16 mouse cellular contexts compared by ENCODE assay signal in the genomic region with DNA sequence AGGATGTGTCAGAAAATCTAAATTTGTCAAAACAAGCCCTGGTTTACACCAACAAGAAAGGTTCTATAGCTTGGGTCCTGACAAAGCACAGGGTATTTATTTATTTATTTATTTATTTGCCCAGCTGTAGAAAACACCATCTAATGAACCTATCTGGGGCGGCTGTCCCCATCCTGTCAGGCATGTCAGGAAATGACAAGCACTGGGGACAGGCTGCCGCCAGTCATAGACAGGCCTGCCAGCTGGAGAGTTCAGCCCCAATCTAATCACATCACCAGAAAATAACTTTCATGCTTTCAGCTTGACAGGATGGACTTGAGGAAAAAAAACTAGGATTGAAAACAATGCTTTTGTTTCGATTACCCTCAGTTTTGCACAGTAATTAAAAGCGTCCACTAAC. TPM values are rescaled to one million over a fixed set of nuclear protein-coding genes. Genes with fewer than 3 reads are reported as not detected.
DNase-seq lines count a peak whose midpoint lies in the region; ATAC-seq and TF ChIP-seq lines count a peak whose summit lies in the region.
"Had no signal": no experiment of that assay in that cellular context is flagged by ENCODE, and none has a peak within 500 bp of the region (broad histone marks: within the 10 kb centered on the region; RNA-seq: fewer than 3 reads in every experiment).

No protein-coding gene starts in this region.

- H3K4me2 ChIP-seq in heart, embryonic 11.5 days, result no peak overlapping the region
- no peak overlapping the region for H3K4me2 ChIP-seq in forebrain, embryonic 15.5 days (replicated peaks)
- no peak overlapping the region for H3K4me2 ChIP-seq in hindbrain, embryonic 16.5 days (ENCODE audit: low read length)
- H3K4me2 ChIP-seq in midbrain, postnatal 0 days (ENCODE audit: low read depth, low read length, poor library complexity, severe bottlenecking), result no peak overlapping the region
- H3K4me2 ChIP-seq: heart, embryonic 12.5 days had no signal

- H3K4me3 ChIP-seq in heart, embryonic 11.5 days (ENCODE audit: low read depth, low read length), result no peak overlapping the region
- H3K4me3 ChIP-seq in forebrain, embryonic 15.5 days, result no peak overlapping the region
- no peak overlapping the region for H3K4me3 ChIP-seq in hindbrain, embryonic 16.5 days (ENCODE audit: low read length)
- no peak overlapping the region for H3K4me3 ChIP-seq in midbrain, postnatal 0 days (ENCODE audit: low read depth, low read length)
- H3K4me3 ChIP-seq: heart, embryonic 12.5 days; myocyte had no signal

- no peaks in the 10 kb centered on the region for H3K9me3 ChIP-seq in heart, embryonic 11.5 days (replicated peaks; ENCODE audit: control insufficient read depth, low read length)
- no peaks in the 10 kb centered on the region for H3K9me3 ChIP-seq in forebrain, embryonic 15.5 days
- H3K9me3 ChIP-seq in hindbrain, embryonic 16.5 days (ENCODE audit: control insufficient read depth, low read length), result no peaks in the 10 kb centered on the region
- H3K9me3 ChIP-seq in midbrain, postnatal 0 days (ENCODE audit: low read length), result no peaks in the 10 kb centered on the region
- H3K9me3 ChIP-seq: heart, embryonic 12.5 days had no signal

- H3K27me3 ChIP-seq in heart, embryonic 11.5 days (ENCODE audit: control insufficient read depth, insufficient read depth, low read length), result no peaks in the 10 kb centered on the region
- peaks cover 8% of the 10 kb centered on the region; the same call in 1 of the 2 replicates for H3K27me3 ChIP-seq in forebrain, embryonic 15.5 days
- H3K27me3 ChIP-seq in hindbrain, embryonic 16.5 days (replicated peaks; ENCODE audit: control insufficient read depth, insufficient read depth, low read length), result no peaks in the 10 kb centered on the region
- H3K27me3 ChIP-seq in midbrain, postnatal 0 days (ENCODE audit: insufficient read depth, low read length), result no peaks in the 10 kb centered on the region
- H3K27me3 ChIP-seq: heart, embryonic 12.5 days had no signal

- H3K9ac ChIP-seq in heart, embryonic 11.5 days (ENCODE audit: low read depth, low read length), result no peak overlapping the region
- H3K9ac ChIP-seq in forebrain, embryonic 15.5 days (replicated peaks), result no peak overlapping the region
- no peak overlapping the region for H3K9ac ChIP-seq in hindbrain, embryonic 16.5 days (ENCODE audit: low read depth, low read length)
- H3K9ac ChIP-seq in midbrain, postnatal 0 days (replicated peaks; ENCODE audit: low read length, poor library complexity, severe bottlenecking), result no peak overlapping the region
- H3K9ac ChIP-seq: heart, embryonic 12.5 days had no signal

- H3K4me1 ChIP-seq in heart, embryonic 11.5 days (ENCODE audit: control insufficient read depth, insufficient read depth, low read length), result peaks cover 5% of the 10 kb centered on the region; the same call in 1 of the 2 replicates
- peaks cover 17% of the 10 kb centered on the region for H3K4me1 ChIP-seq in forebrain, embryonic 15.5 days
- peaks cover 12% of the 10 kb centered on the region for H3K4me1 ChIP-seq in hindbrain, embryonic 16.5 days (ENCODE audit: control insufficient read depth, insufficient read depth, low read depth, low read length)
- H3K4me1 ChIP-seq in midbrain, postnatal 0 days (ENCODE audit: insufficient read depth, low read length), result peaks cover 17% of the 10 kb centered on the region

- 53% methylated on average over 4 of the region's 4 CpGs for WGBS in heart, embryonic 11.5 days (ENCODE audit: insufficient replicate concordance)
- 46% methylated on average over 4 of the region's 4 CpGs for WGBS in forebrain, embryonic 15.5 days
- WGBS in hindbrain, embryonic 16.5 days, result 44% methylated on average over 4 of the region's 4 CpGs
- WGBS in midbrain, postnatal 0 days, result 38% methylated on average over 4 of the region's 4 CpGs

- peak; percentile 90 for DNase-seq in heart, adult 11 months
- DNase-seq in midbrain, postnatal 0 days (ENCODE audit: low spot score), result peak; percentile 48
- DNase-seq in thymus, adult 18-20 months, result no peak
- DNase-seq: adrenal gland, adult 2 months; cerebellum, adult 9-10 months; embryo, embryonic 11 days; gastrocnemius, postnatal 25 days; liver; lung, adult 18-20 months had no signal

- no peak for TF ChIP-seq CTCF in midbrain, postnatal 0 days (IDR thresholded peaks at IDR 0.05)

- H3K27ac ChIP-seq in heart, embryonic 11.5 days (ENCODE audit: low read depth, low read length), result no peak overlapping the region
- H3K27ac ChIP-seq in forebrain, embryonic 15.5 days (replicated peaks), result peak overlapping the region; percentile 36; the same call in 1 of the 2 replicates
- peak overlapping the region; percentile 73 for H3K27ac ChIP-seq in hindbrain, embryonic 16.5 days (ENCODE audit: low read depth, low read length)
- peak overlapping the region; percentile 81 for H3K27ac ChIP-seq in midbrain, postnatal 0 days (ENCODE audit: low read depth, low read length)

- H3K36me3 ChIP-seq in heart, embryonic 11.5 days (ENCODE audit: control insufficient read depth, insufficient read depth, low read length), result no peaks in the 10 kb centered on the region
- H3K36me3 ChIP-seq in forebrain, embryonic 15.5 days, result no peaks in the 10 kb centered on the region
- H3K36me3 ChIP-seq in hindbrain, embryonic 16.5 days (ENCODE audit: control insufficient read depth, insufficient read depth, low read length), result no peaks in the 10 kb centered on the region
- no peaks in the 10 kb centered on the region for H3K36me3 ChIP-seq in midbrain, postnatal 0 days (ENCODE audit: insufficient read depth, low read length)
- H3K36me3 ChIP-seq: heart, embryonic 12.5 days had no signal

- no peak for ATAC-seq in heart, embryonic 11.5 days (replicated peaks; ENCODE audit: insufficient number of reproducible peaks, low FRiP score, low TSS enrichment)
- ATAC-seq in forebrain, embryonic 15.5 days (replicated peaks), result no peak
- peak; percentile 43; the same call in 1 of the 2 replicates for ATAC-seq in hindbrain, embryonic 16.5 days
- no peak for ATAC-seq in midbrain, postnatal 0 days (ENCODE audit: low FRiP score)
- no peak for ATAC-seq in activated CD4-positive, CD25-positive, alpha-beta regulatory T cell, adult 4 months
- ATAC-seq in megakaryocyte, adult 5-6 weeks (ENCODE audit: poor library complexity, severe bottlenecking), result no peak

RNA-seq across cellular contexts. Expression of gene Mab21l1, which starts 39.7 kb away (rescaled TPM):
- 0.89 and 0.93 TPM in 2 replicates for polyA plus RNA-seq in heart, embryonic 11.5 days (2014; fragmentation: Nextera tagmentation; extraction: Ambion mirVana)
- polyA plus RNA-seq in forebrain, embryonic 15.5 days (2015; fragmentation: Nextera tagmentation; extraction: Ambion mirVana), result 16.8 and 17.8 TPM in 2 replicates
- 160 TPM in 2 replicates for polyA plus RNA-seq in hindbrain, embryonic 16.5 days (2015; fragmentation: Nextera tagmentation; extraction: Ambion mirVana)
- 151 and 152 TPM in 2 replicates for total RNA-seq in midbrain, postnatal 0 days (2014; rRNA removed)
- polyA plus RNA-seq in midbrain, postnatal 0 days (2015; fragmentation: Nextera tagmentation; extraction: Ambion mirVana), result 131 and 148 TPM in 2 replicates
- polyA plus RNA-seq in activated CD4-positive, CD25-positive, alpha-beta regulatory T cell, adult 4 months (2017; shearing (Covaris generic)), result under 1 TPM in 1 of 2 experiments, not detected in 1; 0.26 TPM
- not detected in 2 replicates for total RNA-seq in megakaryocyte, adult 5-6 weeks (2015)
- total RNA-seq in megakaryocyte, adult 5-6 weeks (2017), result not detected in 2 replicates

Comparison
In these comparisons a context has a peak if more than half of its experiments do, and no peak if none do; other contexts are left out.
1. DNase-seq: peak in heart, adult 11 months (single experiment) and midbrain, postnatal 0 days (single experiment); none in thymus, adult 18-20 months (0 of 2).